Mouse (Mus musculus): ENCODE results near the gene Cltb. TPM values are rescaled to one million over a fixed set of nuclear protein-coding genes. Genes with fewer than 3 reads are reported as not detected.

Cltb gene
- total RNA-seq, 1 experiment from 2014 or later = 70.6 TPM

DNA sequence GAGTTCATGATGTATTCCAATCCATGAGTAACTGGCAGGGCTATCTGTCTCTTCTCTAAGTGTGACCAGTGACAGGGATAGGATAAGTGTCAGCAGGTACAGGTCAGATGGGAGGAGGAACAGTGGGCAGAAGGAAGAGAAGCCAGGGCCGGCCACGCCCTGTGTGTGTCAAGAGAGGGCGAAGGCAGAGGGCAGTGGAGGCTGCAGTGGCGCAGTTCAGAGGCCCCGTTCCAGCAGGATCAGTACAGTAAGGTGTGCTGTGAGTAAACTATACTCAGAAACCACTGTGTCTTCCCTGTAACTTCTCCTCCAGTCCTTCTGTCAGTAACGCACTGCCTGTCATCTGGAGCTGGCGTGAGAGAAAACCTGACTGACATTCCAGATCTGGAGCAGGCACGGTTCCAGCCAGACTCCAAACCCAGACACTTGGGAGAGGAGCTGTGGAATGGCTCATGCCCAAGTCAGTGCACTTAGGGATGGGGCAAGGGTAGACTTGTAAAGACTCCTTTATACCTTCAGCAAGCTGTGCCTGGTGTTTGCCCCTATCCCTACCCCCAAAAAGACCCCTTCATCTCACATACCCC is 14.9 kb downstream of the Cltb start:
- no peak for DNase-seq

DNA sequence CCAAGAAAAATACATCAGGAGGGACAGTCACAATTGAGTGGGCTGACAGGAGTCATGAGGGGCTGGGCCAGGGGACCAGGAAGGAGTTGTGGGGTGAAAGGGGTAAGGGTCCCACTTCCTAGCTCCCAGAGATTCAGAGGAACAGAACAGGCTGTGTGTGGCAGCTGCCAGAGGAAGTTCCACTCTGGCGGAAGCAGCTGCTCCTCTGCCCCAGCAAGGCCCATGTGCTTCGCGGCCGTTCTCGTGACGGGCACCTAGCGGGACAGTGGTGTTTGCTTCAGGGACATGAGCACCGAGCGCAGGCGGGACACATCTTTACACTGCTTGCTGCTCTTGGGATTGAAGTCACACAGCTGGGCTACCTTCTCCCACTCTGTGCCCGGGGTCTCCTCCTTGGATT is 17.5 kb downstream of the Cltb start:
- DNase-seq = no peak

DNA sequence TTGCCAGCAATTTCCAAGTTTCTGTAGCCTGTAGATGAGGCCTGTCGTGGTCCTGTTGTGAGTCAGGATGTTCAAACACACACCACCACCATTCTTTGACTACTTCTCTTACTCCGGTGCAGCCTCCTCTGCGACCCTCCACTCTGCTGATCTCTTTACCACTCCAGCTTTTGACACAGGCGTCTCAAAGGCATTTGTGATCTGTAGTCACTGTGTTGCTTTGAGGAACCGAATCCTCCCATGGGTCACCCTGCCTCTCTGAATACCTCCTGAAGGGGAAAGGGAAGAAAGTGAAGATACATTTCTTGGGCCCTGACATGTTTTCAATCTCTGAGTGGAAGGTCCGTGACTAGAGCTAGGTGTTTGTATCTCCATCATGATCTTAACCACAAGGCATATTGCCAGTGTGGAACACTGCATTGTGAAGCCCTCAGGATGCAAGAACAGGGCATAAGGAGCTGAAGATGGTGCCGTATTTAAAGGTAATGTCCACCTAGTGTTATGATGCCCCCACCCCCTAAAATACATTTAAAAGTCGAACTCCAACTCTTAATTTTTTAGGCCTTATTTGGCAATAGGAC is 19.3 kb downstream of the Cltb start:
- DNase-seq = no peak

DNA sequence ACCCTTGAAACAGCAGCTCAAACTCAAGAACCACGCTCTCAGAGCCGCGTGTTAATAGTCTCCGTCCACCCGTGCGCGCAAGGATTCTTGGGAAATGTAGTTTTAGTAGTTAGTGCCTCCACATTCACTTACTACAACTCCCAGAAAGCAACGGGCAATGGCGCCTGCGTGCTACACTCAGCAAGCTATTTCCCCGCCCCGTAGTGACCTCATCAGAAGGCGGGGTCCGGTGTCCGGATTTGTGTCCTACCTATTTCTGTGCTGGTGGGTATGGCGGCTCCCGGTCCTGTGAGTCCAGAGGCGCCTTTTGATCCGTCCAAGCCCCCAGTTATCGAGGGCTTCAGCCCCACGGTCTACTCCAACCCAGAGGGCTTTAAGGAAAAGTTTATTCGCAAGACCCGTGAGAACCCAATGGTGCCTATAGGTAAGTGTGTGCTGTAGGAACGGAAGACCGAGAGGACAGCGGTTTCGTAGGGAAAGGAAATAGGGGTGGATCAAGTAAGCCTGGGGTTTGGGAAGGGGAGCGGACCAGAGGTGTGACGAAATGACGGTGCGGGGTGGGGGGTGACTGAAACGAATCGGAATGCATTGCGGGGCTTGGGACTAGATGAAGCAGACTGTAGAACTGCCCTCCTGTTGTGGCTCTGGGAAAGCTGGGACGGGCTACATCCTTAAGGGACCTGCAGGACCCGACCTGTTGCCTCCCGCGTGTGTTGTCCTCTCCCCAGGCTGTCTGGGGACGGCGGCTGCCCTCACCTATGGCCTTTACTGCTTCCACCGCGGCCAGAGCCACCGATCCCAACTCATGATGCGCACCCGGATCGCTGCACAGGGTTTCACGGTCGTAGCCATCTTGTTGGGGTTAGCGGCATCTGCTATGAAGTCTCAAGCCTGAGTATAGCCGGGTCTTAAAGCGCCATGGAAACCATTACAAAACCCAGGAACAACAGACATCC is 20.9 kb downstream of the Cltb start, which contains the start of the genes Nop16 and Higd2a:
Nop16 (minus strand) TSS at position 95 of the 956 bp plus-strand sequence.
Higd2a (plus strand) TSS at position 212 of the 956 bp plus-strand sequence.
- DNase-seq = peak; percentile 97

DNA sequence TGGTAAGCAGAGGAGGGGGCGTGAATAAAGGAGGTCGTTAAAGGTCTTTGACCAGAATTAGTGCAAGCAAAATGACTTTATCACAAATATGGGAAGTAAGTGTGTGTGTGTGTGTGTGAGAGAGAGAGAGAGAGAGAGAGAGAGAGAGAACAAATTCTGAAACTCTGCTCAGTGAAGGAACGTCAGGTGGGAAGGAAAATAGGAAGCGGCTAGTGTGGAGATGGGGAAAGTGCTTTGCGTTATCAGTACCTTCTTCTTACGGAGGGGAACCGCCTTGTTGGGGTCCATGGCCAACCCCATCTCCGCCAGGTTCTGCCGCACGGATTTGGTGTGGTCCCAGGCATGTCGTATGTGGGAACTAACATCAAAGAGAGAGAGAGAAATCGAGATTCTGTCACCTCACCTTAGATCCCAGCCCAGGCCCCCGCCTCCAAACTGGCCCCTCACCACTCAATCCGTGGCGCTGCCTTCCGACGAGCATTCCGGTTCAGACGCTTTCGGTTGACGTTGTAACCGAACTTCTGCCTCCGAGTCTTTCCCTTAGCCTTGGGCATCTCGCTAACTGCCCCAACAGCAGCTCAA is 21.6 kb downstream of the Cltb start:
- no peak for DNase-seq

DNA sequence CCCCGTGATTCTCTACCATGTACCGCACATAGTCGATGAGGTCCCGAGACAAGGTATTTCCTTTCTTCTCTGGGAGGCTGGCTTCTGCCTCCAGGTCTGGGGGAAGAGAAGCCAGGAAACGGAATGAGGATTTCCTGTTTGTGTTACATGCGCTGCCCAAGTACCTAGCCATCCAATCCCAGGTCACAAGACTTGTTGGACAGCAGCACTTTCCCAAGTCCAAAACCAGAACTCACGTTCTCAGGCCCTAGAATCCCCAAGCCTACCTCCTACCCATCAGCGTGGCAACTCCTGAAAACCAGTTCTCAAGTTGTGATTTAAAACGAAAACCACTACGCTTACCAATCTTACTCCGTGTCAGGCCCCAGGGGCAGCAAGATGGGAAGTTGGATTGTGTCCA is 25.3 kb downstream of the Cltb start:
- DNase-seq = no peak

DNA sequence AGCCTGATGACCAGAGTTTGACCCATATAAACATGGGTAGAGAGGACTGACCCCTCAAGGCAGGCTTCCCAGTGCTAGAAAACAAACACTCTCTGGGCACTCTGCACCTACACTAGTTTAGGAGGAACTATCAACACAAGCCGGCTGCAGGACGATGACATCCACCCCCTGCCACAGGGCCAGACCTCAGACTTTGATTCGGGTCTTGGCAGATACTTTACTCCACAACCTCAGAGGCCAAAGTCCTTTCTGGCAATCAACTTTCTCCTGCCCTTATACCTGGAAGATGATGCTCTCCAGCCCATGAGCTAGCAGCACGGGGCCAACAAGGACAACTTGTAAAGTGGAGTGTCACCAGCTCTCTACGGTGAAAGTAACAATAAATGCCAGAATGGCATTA is 28.3 kb downstream of the Cltb start:
- DNase-seq = no peak

DNA sequence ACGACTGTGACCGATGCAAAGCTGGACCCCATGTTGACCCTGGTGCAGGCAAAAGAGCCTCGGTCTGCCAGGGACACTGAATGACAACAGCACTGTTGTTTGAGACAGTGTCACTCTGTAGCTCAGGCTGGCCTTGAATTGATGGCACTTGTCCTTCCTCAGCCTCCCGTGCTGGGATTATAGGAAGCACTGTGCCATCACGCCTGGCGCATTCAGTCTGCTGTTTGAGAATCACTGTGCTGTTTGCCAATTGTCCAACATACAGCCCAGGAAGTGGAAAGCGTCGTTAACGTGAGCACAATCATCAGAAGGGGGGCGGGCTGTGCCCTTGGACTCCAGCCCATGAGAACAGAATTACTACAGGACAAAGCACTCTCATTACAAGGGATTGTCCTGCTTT is 29.0 kb downstream of the Cltb start:
- DNase-seq = peak; percentile 65

DNA sequence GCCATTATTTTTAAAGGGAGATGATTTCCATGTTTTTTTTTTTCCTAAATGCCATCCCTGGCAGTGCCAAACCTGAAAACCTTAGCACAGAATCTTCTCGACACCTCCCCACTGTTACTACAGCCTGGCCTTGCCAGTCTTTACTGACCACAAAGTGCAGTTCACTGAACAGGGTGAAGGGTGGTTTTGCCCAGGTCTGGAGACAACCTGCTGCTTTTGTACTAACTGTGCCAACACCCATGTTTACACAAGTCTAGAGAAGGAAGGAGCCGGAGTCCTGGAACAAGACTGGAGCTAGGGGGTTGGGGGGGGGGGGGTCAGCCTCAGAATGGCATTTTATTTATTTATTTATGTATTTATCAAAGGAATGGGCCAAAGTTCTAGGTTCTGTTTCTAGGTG is 29.8 kb downstream of the Cltb start:
- DNase-seq = no peak

DNA sequence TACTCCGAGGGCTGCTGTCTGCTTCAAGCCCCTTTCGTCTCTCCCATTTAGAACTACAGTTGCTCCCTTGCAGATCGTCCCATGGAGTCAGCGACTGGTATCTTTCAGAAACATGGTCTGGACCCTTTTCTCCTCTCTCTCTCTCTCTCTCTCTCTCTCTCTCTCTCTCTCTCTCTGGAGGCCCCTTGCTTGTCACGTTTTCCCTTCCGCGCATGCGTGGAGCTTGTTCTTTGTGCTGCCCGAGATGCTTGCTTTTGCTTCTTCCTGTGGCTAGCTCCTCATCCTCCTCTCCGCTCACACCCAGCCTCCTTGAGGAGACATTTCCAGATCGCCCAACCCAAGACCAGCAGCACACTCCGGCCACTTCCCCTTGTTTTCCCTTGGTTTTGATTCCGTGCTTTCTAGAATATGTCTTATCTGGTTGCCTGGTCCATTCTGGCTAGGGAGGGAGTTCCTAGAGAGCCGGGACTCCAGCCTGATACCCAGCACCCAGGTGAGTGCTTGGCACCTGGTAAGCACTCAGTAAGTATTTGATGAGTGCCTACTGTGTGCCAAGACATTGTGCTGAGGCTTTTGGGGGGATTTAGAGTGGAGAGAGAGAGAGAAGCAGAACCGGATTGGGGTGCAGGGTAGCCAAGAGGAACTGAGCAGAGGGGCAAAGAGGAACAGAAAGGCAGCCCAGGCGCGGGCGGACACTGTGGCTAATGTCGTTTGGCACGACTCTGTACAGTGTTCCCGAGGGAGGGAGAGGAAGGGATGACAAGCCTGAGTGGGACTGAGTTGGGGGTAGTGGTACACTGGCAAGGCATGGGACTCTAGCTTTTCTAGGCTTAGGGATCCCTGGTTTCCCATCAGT is 33.3 kb downstream of the Cltb start:
- no peak for DNase-seq

DNA sequence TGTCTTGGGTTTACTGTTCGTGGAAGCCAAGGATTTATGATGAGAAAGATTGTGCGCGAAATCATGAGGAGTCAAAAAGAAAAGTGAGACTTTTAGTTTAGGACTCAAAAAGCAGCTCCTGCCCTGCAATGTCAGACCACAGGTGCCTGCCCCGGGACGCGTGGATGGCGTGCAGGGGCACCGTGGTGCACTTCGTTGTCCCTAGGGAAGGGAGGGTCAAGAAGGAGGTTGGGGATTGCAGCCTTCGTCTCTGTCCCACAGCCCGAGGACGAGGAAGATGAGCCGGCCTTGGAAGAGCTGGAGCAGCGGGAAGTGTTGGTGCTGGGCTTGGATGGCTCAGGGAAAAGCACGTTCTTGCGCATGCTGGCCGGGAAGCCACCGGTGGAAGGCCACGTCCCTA is 35.7 kb downstream of the Cltb start:
- DNase-seq = peak; percentile 44

DNA sequence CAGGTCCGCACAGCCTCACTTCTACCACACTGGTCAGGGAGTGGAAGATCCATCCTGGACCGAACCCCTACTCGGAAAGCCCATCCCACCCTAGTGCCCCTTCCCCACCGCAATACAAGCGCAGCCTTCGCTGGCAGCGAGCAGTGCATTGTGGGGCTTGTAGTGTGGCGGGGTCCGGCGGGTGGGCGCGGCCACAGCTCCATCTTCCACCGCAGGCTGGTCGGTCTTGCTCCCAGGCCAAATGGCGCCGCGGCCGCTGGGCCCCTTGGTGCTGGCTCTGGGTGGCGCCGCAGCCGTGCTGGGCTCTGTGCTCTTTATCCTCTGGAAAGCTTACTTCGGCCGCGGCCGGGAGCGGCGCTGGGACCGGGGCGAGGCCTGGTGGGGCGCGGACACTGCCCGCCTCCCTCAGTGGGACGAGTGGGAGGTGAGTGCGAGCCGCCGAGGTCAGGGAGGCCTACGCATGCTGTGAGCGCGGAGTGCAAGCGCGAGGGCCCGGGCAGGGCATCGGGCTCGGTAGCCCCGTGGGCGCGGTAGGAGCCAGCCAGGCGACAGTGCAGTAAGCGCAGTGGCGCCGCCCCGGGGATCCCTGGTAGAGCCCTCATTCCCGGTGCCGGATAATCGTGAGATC is 36.2 kb downstream of the Cltb start, which contains the start of gene Arl10:
Arl10 (plus strand) TSS at position 162 of the 628 bp plus-strand sequence.
- peak; percentile 88 for DNase-seq

DNA sequence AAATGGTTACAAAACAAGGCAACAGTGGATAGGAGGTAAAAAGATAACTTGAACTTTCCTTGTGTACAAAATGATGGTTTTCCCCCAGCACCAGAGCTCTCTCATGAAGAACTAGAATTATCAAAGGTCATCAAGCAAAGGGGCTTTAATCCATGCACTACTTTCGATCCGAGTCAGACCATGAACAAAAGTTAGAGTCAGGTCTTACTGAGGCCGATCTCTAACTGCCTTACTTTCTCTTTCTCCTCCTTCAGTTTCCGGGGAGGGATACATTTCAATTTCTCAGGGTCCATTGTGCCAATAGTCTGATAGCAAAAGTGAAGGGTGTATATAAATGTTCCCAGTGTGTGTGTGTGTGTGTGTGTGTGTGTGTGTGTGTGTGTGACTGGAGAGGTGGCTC is 38.5 kb downstream of the Cltb start:
- no peak for DNase-seq

DNA sequence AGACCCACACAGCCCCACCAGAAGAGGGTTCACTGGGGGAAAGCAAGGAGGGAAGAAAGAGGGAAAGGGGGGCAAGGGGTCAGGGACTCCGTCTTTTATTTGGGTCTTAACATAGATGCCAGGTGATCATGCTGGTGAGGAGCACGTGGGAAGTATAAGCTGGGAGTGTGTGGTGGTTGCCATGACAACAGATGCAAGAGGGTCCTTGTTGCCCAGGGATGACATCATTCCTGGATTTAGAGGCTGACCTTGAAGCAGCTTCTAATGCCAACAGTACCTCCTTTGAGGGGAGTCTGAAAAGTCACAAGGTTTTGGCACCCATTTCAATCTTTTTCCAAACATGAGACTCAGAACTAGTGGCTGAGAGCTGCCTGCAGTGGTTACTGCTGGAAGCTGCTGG is 39.5 kb downstream of the Cltb start:
- peak; percentile 49 for DNase-seq

DNA sequence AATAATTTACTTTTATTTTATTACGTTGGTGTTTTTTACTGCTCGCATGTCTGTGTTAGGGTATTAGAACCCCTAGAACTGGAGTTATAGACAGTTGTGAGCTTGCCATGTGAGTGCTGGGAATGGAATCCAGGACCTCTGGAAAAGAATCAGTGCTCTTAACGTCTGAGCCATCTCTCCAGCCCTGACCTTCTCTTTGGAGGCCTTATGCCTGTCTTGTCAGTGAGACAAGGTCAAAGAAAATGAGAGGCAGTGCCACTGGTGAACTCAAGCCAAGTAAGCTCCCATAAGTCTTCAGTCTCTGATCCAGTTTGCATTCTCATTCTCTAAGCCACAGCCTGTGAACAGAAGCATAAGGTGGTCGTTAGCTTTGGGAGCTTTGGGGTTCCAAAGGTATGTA is 40.4 kb downstream of the Cltb start:
- peak; percentile 59 for DNase-seq

DNA sequence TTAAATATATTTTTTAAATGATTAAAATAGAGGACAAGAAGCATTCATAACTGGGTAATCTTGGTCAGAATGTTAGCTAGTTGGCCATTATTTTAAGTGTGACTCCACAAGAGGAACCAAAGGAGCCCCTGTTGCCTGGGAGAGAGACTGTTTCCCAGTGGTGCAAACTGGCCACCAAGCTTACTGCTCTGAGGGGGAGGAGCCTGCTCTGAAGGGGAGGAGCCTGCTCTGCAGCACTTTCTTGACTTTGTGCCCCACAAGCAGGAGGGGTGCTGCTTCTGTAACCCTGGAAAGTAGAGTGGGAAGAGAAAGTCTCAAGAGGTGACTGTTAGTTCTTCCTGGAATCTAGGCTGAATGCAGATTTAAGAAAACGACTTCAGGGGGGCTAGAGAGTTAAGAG is 41.9 kb downstream of the Cltb start:
- DNase-seq = no peak

DNA sequence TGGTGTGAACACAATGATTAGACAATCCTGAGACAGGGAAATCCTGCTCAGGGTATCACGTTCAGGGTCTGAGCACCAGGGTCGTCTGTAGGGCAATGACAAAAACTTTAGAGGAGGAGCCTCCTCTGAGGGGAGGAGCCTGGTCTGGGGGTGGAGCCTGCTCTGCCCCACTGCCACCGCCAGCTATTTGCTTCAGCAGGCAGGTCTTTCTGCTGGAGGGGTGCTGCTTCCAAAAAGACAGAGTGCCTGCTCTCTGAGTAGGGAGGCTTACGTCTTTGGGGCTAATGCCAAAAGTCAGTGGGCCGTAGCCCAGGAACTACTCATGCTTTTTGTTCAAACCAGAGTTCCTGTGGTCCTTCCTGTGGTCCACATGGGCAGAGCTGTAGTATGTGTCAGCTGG is 42.8 kb downstream of the Cltb start:
- DNase-seq = no peak

DNA sequence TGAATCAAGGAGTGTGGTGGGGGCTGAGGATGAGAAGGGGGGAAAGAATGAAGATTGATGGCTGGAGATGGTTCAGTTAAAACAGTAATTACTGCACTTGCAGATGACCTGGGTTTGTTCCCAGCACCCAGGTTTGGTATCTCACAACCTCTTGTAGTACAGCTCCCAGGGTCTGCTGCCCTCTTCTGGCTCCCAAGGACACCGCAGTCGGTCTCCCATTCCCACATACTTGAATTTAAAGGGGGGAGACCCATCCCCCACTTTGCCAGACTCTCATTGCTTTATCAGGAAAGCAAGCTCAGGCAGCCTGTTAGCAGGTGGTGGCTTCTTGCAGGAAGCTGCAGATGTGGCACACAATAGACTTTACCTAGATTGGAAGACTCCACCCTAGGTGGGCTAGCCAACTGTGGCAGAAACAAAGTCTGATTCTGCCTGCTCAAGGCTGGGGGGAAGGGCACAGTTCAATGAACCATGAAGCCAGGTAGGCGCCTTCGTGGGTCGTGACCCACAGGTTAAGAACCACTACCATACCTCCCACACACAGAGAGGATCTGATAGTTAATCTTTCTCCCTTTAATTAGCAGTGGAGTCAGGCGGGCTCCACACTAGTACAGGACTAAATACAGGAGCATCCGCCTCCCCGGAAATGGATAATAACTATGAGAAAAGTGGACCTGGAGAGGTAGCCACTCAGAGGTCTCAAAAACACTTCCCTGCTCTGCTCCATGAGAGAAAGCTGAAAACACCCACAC is 45.4 kb downstream of the Cltb start:
- DNase-seq = peak; percentile 66

DNA sequence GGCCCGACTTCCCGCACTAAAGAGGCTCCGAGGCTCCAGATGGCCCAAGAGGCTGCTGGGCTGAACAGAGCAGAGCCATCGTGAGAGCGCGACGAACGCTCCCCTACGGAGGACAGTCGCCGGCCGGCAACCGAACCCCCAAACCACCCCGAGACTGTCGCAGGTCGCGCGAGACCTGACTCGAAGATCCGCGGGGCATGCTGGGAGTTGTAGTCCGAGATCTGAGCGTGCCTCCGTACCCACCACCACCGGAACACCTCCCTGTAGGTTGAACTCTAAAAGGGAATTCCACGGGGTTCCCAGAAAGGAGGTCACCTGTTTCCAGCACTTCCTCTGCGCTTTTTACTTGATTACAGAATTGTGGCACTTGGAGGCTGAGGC is 46.0 kb downstream of the Cltb start, which contains the start of gene 4833439L19Rik:
4833439L19Rik (minus strand) TSS at position 235 of the 381 bp plus-strand sequence.
- DNase-seq = peak; percentile 97

Measured in adrenal gland, postnatal 14 days (tissue).